13 mouse cellular contexts compared by ENCODE assay signal in the genomic region with DNA sequence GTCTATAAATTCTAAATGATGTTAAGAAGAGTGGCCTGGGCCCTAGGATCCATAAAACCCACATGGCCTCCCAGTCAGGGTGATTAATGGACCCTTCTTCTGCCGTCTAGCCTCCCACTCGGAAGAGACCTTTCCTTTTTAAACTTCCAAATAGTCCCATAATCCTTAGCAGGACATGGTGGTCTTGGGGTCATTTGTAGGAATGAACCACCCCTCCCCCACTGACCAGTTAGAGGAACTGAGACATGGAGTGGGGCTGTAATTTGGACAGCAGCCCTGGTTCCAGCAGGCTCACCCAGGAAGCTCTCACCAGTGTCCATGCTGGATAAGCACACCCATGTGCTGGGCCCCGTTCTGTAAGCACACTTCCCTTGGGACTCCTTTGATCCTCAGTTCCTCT. TPM values are rescaled to one million over a fixed set of nuclear protein-coding genes. Genes with fewer than 3 reads are reported as not detected.
"Had no signal": no experiment of that assay in that cellular context is flagged by ENCODE, and none has a peak within 500 bp of the region (broad histone marks: within the 10 kb centered on the region; RNA-seq: fewer than 3 reads in every experiment).

No protein-coding gene starts in this region.

- H3K4me3 ChIP-seq: limb, embryonic 15.5 days; liver, embryonic 12.5 days; midbrain, embryonic 13.5 days; stomach, embryonic 15.5 days had no signal

- H3K27ac ChIP-seq: limb, embryonic 15.5 days; liver, embryonic 12.5 days; midbrain, embryonic 13.5 days; stomach, embryonic 15.5 days had no signal

- DNase-seq: layer of hippocampus, postnatal 36 days; lung, embryonic 14.5 days; right cerebral cortex, postnatal 14 days; thymus, adult 2 months; thymus, postnatal 25 days had no signal

- H3K4me2 ChIP-seq: limb, embryonic 15.5 days; liver, embryonic 12.5 days; lung, embryonic 14.5 days; midbrain, embryonic 13.5 days; stomach, embryonic 15.5 days had no signal

- H3K4me1 ChIP-seq: limb, embryonic 15.5 days; liver, embryonic 12.5 days; stomach, embryonic 15.5 days had no signal

- H3K27me3 ChIP-seq: limb, embryonic 15.5 days; liver, embryonic 12.5 days; midbrain, embryonic 13.5 days; stomach, embryonic 15.5 days had no signal

- H3K9ac ChIP-seq: limb, embryonic 15.5 days; liver, embryonic 12.5 days; lung, embryonic 14.5 days; midbrain, embryonic 13.5 days; stomach, embryonic 15.5 days had no signal

- ATAC-seq: inflammation-experienced regulatory T-cells, adult 6 months; intestine, postnatal 0 days; liver, embryonic 12.5 days; midbrain, embryonic 13.5 days had no signal

- H3K36me3 ChIP-seq: limb, embryonic 15.5 days; liver, embryonic 12.5 days; midbrain, embryonic 13.5 days; stomach, embryonic 15.5 days had no signal

- H3K9me3 ChIP-seq: limb, embryonic 15.5 days; liver, embryonic 12.5 days; midbrain, embryonic 13.5 days; stomach, embryonic 15.5 days had no signal

RNA-seq across cellular contexts. Expression of gene Lrfn2, which starts 14.6 kb away (rescaled TPM):
- total RNA-seq: megakaryocyte-erythroid progenitor cell, adult 5-6 weeks had no signal
- polyA plus RNA-seq: inflammation-experienced regulatory T-cells, adult 6 months; liver, embryonic 16.5 days had no signal
